Mouse (Mus musculus) 416B (cell line): Measurements from ENCODE around the gene Slc25a13.
"Not testable (repeated sequence)": the region's sequence is repeated elsewhere in the genome, so short reads cannot be mapped to it uniquely, and the experiment has no call there.

ENCODE experiments used
- DNase-seq: peaks from one replicate; pipeline ENCODE4 v3.0.0; 2011; ENCODE audit warnings: low read depth

Gene Slc25a13

DNA sequence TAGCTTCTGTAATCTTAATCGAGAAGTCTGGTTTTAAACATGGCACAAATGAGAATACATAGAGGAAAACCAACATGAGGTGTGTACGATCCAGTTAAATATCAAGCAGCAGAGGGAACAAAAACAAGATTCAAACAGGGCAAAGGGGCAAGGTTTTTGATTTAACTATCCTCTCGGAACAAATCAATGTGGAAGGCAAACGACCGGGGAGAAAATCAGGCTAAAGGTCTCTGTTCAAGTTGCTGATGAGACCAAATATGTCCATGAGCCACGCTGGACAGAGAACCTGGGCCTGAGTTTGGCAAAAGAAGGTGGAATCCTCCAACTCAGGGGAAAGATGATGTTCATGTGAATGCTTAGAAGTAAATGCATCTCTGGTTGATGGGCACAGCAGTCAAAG lies 14.5 kb downstream of the Slc25a13 start:
- no peak for DNase-seq

DNA sequence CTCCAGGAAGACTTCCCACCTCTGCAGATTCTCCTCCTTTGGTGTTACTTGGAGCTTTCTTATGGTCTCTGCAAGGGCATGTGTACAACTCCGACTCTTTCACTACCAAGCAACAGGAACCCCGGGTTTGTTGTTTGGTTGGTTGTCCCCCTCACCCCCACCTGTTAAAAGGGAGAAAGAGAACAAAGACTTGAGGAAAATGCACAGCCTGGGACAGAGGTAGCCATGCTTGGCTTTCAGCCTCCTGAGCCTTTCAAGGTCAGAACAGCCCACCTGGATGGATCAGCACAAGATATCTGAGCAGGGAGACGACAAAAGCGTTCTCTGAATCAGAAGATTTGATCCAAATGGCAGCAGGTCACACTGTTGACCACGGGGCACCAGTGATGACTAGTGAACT lies 15.0 kb downstream of the Slc25a13 start:
- DNase-seq = no peak

DNA sequence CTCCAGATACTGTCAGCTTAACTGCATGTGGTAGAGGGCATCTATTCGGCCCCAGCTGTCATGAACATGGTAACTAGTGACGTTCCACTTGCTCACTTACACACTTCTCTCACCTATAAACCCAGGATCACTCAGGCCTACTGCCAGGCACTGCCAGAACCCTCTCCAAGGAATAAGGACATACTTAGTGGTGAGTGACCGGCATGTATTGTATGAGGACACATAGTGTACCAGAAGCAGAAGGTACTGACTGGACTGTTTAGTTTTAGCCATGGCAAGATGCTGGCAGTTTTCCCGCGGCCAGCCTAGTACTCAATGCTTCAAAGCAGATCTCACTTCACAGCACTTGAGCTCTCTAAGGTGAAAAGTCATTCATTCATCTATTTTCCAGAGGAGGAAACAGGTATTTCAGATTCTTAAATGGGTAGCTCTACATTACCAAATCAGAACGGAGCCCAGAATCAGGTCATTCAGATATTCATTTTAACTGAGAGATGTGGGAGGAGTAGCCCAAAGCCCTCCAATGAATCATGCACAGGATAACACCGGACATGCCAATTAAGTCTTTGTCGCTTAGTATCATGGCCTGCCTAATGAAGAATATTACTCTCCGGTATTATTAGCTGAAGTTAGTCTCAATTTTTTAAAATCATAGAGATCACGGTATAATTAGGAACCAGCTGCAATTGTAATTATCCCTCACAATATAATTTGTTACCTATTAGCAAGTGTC lies 17.7 kb downstream of the Slc25a13 start:
- DNase-seq = no peak

DNA sequence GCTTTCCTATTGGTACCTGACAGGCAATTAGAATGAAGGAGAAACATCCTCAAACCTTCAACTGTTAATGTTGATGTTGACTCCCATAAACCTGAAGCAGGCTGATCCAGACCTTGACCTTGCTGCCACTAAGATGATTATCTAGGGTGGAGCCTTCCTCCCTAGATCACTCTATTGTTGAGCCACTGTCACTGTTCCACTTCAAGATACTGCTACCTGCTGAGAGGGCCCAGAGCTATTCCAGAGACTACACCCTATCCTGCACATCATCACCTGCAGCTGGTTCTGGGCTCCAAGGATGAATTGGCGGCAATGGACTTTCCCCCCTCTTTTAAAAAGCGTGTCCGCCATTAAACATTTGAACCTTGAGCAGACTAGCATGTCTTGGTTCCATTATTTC lies 18.9 kb downstream of the Slc25a13 start:
- DNase-seq = not testable (repeated sequence)

DNA sequence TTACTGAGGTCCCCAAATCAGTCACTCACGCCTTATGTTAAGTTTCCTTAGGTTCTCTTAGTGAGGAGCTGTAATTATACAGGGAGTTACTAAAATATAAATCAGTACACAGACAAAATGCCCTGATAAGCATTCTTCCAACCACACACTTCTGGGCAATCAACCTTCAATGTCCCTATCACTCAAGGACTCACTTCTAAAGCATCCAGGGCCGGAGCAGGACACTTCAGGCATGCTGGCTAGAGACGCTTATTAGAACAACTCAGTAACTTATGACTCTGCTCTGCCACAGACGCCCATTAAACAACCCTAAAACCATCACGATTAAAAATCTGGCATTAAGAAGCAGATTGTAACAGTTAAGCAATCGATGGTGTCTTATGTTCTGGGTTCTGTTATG lies 19.6 kb downstream of the Slc25a13 start:
- no peak for DNase-seq

DNA sequence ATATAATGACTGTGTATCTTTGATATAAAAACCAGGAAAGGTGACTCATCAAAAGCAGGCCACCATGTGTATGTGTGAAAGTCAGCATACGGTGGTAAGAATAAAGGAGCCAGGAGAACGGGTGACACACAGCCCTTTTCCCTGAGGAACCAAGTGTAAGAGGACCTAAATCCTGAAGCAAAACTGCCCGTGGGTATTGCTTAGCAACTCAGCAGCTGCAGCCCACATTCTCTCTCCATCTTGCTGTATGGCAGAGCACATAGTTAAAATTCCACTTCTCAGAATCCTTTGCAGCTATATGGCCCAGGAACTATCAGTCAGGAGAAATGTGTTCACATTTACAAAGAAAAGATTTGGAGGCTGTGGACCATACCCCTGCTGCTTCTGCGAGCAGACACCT lies 20.4 kb downstream of the Slc25a13 start:
- no peak for DNase-seq

DNA sequence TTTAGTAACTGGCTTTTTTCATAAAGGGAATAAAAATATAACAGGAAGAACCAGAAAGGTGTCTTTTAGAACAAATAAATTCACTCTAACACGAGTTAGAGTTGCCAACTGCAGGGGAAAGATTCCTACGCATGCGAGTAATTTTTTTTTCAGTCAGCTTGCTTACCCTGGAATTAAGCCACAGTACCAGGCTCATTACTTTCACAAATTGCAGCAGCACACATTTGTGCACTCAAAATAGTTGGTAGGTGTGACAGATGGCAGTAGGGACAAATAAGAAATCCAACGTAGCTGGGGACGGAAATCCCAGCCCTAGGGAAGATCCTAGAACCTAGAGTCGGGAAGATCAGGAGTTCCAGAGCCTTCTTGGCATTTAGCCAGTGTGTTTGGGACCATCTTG lies 22.1 kb downstream of the Slc25a13 start:
- no peak for DNase-seq

DNA sequence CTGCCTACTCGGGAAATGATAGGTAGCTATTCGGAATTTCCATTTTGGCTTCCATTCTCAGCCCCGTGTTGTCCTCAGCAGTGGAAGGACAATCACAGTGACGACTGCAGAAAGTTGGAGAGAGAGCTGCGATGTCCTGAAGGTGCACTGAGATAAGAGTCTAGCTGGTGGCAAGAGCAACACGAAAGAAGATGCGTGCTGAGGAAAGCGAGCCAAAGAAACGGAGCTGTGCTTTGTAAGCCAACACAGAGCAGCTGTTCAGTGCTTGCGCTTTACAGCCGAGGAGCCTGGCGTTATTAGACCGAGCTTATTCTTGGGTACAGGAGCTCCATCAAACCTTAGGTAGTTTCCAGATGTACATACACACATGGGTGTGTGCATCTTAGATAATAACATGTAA lies 23.1 kb downstream of the Slc25a13 start:
- DNase-seq = no peak

DNA sequence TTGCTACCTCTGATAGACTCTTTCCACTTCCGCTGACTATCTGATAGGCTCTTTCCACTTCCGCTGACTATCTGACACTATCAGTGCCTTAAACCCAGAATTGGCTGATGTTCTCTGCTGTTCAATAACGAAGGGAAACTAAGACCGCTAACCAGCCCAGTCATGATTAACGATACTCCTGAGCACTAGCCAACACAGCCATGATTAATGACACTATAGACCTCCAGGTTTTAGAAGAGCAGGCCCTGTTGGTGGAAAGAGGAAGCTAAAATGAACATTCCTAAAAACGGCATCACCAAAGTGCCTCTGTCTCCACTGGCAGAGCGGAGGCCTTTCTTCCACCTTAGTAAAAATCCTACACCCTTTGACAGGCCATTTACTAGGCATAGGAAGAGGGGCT lies 24.6 kb downstream of the Slc25a13 start:
- DNase-seq = no peak

DNA sequence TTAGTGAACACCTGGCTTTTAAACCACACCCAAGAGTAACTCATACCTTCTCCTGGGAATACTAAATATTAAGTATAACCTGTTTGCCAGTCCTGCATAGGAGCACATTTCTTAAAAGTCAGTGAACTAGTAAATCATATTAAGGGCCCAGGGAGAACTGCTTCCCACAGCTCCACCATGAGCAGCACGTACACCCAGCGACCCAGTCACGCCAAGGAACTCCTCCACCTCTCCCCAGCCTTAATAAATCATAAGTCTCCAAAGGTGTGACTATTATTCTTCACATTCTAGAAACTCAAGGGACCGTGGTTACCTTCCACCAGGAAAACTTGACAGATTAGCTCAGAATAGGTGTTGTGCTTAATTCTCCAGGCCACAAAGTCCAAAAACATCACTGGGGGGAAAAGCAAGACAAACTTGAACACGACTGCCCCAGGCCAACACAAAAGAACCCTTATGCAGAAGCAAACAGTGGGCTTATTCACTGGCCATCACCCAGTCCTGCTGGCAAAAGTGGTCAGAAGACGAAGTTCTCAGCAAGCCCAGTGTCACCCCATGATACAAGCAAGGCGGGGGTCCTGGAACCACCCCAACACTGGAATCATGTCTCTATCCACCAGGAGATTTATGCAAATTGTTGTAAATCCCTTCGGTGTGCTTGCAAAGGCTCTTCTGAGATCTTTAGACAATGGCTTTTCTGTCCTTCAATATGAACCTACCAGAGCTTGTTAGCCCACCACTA lies 25.2 kb downstream of the Slc25a13 start:
- DNase-seq = no peak

DNA sequence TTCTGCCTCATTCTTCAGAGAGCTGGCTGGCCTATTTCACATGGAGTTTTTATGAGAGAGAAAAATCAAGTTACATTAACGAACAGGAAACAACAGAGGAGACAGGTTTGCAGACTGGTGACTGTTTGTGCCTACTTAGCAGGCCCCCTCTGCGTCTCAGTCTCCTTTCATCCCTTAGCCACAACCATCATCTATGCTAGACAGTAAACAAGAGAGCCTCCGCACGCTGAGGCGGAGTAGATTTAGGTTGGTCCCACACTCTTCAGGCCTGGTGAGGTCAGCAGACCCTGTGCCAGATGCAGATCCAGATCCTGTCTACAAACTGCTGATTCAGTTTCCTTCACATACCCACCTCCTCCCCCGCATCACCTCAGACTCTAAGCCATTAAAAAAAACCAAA lies 28.0 kb downstream of the Slc25a13 start:
- DNase-seq = no peak

DNA sequence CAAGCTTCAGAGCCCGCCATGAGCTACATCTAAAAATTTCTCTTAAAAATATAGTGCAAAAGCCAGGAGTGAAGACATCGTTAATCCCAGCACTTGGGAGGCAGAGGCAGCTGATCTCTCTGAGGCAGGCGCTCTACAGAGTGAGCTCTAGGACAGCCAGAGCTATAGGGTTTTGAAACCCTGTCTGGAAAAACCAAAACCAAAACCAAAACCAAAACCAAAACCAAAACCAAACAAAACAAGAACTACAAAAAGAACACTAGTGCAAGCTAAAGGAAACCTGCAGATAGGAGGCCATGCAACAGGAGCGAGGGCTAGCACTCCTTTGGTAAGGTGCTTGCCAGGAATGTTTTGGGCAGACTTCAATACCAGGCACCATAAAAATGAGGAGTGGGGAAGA lies 30.5 kb downstream of the Slc25a13 start:
- DNase-seq = no peak

DNA sequence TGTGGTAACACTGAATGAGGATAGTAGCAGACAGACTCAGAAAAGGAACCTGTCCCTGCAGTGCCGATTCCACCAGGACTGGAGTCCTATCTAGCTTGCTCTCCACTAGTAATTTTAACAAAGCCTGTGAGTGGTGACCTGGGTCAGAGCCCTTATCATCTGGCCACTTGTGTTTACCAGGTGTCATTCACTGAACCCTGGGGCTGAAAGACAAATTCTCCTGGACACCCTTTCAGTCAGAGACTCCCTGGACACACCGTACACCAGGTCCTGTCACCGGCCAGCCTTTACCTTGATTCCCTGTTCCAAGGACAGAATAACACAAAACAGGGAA lies 31.3 kb downstream of the Slc25a13 start:
- no peak for DNase-seq

DNA sequence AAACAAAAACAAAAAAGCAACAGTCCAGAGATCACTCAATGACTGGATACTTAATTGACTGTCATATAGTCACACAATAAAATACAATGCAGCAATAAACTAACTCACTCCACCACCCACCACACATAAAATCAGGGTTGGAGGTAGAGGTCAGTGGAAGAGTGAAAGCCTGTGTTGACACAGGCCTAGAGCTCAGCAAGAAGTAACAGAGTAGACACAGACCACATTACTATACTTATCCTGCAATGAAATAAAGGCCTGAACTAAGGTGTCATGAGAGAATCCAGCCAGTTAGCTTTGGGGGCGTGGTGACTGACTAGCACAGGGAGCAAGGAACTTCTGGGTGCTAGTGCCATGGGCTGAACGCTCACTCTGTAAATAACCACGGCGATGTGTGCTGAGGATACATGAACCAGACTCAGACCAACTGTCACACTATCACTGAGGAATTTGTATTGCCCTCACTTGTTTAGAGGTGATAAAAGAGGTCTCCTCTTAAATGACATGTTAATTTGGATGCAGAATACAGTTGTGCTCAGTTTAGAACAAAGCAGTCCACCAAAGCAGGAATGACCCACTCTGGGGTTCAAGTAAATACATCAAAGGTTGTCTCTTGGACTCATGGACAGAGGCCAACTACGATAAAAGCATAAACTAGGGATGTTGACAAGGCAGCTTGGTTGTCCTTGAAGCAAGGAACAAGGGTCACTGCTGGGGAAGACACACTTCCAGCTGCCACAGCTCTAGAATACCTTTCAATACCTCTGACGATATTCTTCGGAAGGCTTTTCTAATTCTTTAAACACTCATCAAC lies 31.8 kb downstream of the Slc25a13 start:
- DNase-seq = no peak

DNA sequence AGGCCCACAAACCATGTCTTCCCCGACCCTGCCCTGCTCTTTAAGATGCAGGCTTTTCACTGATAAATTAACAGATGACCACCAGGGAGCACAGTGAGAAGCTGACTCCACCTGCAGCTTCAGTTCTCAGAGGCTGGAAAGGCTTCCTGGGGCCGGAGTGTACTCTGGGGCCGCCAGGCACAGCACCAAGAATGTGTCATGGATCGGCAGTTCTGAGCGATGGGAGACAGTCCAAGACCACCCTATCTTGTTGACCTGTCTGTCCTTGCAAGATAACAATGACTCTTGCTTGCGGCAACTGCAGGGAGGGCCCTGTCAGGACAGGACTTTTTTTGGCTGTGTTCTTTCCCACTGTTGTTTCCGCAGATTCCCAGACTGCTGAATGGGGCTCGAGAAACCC lies 33.4 kb downstream of the Slc25a13 start:
- DNase-seq = no peak

DNA sequence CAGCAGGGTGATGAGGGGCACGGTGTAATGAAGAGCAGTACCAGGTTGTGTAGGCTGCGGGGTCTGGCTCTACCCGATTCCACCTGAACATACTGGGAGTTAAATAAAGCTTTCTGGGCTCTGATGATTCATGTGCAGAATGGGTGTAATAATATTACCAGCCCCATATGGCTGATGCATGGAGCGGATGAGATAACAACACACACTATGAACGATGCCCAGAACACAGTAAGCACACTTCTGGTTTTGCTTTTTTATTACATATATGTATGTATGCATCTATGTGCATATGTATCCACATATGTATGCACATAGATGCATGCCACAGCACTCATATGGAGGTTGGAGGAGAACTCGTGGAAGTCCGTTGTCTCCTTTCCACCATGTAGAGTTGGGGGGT lies 34.8 kb downstream of the Slc25a13 start:
- no peak for DNase-seq

DNA sequence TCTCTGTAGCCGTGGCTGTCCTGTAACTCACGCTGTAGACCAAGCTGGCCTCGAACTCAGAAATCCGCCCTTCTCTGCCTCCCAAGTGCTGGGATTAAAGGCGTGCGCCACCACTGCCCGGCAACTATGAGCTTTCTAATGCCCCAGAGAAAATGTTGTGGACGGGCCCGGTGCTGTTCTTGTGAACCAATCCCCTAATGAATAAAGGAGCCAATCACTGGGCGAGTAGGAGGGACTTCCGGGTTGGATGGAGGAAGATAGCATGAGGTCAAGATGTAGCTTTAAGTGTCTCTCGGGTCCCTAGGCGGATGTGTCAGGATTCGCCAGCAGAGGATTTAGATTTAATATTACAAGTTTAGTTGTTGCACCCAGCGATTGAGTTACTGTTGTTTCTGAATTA lies 38.6 kb downstream of the Slc25a13 start:
- DNase-seq = not testable (repeated sequence)

DNA sequence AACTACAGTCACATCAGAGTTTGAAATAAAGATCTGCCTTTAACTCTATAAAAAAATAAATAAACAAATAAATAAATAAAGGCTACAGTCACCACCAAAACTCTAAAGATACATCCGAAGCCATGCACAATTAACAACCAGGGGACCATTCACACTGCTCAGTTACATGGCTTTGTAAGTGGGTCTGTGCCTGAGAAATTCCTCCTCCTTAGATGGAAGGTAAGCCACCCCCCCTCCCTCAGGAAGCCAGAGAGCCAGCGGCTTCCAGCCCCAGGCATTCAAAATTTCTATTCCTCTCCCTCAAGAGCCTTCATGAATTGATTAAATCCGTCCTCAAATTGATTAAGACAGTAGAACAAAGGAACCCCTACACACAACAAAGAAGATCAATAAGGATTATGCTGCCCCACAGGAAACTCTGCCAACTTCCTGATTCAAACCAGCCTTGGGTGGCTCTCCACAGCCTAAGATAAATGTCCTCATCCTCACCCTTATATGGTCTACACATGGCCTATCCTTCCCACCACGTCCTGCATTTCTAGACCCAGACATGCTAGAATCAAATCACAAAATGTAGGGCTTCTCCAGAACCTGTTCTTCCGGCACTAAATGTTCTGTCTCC lies 41.5 kb downstream of the Slc25a13 start:
- DNase-seq = no peak

DNA sequence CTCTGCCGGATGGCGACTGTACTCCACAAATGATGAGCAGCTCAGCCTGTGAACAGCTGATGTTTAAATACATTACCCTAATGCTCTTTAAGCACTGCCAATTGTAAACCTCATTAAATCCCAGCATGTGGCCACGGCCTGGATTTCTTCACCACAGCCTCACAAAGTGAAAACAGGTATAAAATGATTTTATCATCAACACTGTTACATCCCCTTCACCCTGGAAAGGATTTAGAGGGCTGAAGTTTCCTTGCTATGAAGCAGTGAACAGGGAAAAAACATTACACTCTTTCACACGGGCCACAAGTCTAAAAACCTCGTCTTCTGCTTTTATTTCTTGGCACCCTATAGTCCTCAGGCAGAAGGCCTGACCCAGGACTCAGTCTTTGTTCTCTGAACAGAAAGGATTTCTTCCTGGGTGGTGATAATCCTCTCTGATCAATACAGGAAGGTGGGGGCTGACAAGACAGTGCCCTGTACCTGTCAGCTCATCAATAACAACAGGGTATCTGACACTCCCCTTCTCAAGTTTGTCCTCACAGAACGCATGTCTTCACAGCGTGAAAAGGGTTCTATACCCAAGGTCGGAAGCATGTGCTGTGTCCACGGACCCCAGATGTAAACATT lies 42.9 kb downstream of the Slc25a13 start:
- DNase-seq = no peak

DNA sequence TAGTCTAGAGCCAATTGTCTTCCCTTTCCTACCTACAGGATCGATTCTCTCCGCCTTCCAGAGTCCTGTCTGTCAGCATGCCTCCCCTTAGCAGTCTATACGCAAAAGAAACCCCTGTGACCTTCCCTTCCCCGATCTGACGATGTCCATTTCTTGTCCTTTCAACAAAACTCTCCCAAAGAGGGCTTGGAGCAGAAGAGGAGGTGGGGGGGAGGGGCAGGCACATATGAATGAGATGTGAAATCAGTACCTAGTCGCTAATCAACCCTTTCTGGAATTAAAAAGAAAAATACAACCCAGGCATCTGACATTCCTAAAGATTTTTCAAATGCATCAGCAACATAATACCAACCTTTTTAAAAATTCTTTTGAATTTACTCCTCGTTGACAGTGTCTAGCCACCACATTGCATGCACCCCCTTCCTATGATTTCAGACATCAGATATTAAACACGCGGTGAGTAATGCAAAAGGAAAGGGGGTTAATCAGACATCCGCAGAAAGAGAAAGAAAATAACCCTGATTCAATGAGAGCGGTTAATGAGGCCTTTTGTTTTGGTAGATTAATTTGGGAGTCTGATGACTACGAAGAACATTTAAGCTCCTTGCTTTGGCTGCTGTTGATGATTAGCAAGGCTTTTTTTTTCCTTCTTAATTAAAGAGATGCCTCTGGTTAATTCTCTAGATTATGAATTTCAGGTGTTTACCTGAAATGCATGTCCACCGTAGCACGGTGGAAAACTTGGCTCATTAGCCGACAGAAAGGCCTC lies 43.6 kb downstream of the Slc25a13 start:
- no peak for DNase-seq

DNA sequence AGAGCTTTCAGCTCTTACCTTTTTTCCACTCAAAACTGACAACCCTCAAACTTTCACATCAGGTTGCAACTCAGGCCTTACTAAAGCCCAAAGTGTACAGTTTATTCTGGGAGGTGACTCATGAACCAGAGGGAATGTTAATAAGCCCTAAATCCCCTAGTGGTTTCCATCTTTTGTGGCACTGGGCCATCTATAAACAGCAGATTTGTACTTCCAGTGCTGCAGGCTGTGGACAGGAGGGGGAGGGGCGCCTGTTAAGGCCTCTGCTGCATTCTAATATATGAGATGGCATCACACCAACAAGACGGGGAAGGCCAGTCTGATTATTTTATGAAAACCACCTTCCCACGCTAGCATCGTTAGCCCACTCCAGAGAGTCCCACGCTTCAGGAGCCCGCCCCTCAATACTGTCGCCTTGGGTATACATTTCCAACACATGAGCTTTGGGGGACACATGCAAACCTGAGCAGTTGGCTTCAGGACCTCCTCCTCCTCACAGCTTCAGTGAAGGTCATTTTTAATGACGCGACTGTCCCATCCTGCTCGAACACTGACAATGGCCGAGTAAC lies 48.3 kb downstream of the Slc25a13 start:
- no peak for DNase-seq
